Mouse (Mus musculus) thymus, adult 18-20 months (tissue): ENCODE data around the gene Fam92b.

Experiments used
- DNase-seq, 2 experiments: peaks; one replicate each; pipeline ENCODE4 v3.0.0; 2022; ENCODE audit warnings: mixed read lengths in 2 of 2

The Fam92b gene

DNA sequence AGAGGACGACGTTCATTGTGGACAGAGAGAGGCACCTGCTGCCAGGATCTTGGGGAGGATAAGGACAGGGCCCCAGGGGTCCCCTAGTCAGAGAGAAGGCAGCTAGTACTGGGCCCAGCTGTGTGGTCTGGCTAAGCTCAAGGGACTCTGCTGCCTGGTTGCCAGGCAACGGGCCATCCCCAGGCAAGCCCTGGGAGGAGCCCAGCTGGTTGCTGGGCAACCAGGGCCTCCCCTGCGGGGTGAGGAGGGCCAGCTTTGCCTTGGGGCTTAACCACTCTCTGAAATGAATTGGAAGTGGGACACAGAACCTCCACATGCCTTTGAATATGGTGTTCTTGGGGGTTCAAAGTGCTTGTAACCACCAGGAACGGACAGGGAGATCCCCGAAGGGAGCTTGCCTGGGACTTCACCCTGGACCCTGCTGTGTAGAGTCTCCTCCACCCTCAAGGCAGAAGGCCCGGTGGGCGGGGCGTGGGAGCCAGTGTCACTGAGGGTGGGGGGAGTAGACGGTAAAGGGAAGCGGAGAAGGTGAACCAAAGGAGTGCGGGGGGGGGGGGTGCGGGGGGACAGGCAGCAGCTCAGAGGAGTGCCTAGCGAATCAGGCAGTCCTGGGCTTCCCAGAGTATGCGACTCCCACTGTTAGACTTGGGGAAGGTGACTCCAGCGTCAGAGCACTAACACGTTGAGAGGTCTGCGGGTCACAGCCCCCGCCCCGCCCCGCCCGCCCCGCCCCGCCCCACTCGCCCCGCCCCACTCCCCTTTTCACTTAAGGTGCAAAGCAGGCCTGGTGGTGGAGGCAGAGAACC is at the start of gene Fam92b:
Gene Fam92b (minus strand): TSS at position 149 of the 806 bp plus-strand sequence.
- peak in 1 of 2 experiments; percentile 28 for DNase-seq

GRCm38 (mm10) chr8:120225421-120226151 is 48.3 kb upstream of the Fam92b start:
- no peak for DNase-seq

GRCm38 (mm10) chr8:120224521-120225420 is 47.5 kb upstream of the Fam92b start:
- DNase-seq: no peak

GRCm38 (mm10) chr8:120222548-120222947 is 45.3 kb upstream of the Fam92b start:
- DNase-seq: no peak

GRCm38 (mm10) chr8:120216855-120217830 is 39.9 kb upstream of the Fam92b start:
- no peak for DNase-seq

GRCm38 (mm10) chr8:120215416-120216141 is 38.3 kb upstream of the Fam92b start:
- DNase-seq: no peak

DNA sequence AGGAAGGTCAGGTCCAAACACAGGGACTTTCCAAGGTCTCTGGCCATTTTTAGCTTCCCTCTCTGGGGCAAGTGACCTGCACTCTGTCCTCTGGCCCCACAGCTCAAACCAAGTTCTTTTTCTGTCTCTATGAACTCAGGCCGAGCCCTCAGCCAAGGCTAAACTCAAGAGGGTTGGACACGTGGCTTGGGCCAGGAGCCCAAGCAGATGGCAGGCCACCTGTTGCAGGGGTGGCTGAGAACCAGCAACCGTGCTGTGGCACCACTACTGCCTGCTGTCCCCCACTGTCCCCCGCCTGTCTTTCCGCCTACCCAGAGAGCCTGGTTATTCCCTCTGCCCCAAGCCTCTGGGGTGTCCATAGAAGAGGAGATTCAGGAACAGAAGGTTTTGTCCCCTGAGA is 36.7 kb upstream of the Fam92b start:
- DNase-seq: no peak

- DNase-seq: no peak
These were observed 36.0 kb upstream of the Fam92b start for GRCm38 (mm10) chr8:120213229-120213628.

DNA sequence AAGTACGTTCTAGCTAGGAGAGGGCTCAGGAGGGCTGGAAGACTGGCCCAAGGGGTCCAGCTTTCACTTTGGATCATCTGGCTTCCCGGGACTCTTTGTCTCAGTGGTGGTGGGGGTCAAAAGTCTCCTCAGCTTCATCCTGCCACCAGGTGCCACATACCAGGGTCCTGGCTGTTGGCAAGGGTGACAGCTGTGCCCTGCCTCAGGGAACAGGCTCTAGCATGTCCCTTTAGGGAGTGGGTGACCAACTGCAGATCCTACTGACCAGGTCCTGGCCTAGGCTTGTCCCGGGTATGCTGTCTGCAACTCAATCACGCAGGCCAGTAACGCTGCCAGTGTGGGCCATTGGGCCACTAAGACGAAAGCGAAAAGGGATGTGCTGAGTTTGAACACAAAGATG is 35.3 kb upstream of the Fam92b start:
- DNase-seq: no peak

- no peak for DNase-seq
These were observed 34.1 kb upstream of the Fam92b start for GRCm38 (mm10) chr8:120211345-120211744.

DNA sequence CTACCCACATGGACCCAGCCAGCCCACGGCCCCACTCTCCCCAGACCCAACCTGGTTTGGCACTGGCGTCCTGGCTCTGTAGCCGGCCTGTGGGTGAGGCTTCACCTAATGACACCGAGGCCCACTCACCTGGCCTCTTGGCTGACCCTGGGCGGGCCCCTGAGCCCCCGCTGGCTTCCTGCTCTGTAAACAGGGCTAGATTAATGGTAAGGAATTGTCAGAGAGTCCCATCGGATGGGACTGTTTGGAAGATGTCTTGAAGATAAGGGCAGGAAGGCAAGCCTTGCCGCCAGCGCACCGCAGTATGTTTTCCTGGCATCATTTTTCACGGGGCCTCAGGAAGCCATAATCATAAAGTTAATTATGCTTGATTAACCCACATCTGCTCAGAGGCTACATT is 30.8 kb upstream of the Fam92b start:
- DNase-seq: no peak

DNA sequence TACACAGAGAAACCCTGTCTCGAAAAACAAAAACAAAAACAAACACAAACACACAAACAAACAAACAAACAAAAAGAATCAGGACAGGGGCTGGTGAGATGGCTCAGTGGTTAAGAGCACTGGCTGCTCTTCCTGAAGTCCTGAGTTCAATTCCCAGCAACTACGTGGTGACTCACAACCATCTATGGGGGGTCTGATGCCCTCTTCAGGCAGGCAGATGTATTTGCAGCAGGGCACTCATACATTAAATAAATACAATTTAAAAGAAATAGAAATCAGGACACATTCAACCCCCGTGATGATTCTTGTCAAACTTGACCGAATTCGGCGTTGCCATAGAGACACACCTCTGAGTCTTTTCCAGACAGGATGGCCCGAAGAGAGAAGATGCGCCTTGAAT is 30.1 kb upstream of the Fam92b start:
- no peak for DNase-seq

DNA sequence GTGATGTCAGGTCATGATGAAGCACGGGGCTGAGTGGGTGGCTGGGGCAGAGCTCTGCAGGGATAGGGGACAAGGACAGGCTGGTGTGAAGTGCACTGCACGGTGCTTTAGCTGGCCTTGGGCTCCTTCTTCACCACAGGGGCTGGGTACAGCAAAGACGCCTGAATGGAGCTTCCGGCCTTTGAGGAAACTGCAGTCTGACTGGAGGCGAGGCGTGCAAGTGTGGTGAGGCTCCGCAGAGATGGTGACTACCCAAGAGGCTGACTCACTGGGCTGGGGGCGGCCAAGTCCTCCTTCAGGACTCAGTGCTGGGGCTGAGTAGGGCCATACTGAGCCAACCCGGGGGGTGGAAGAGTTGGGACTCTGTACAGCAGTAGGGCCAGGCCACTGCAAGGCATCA is 28.6 kb upstream of the Fam92b start:
- DNase-seq: no peak

- DNase-seq: no peak
These were observed 27.6 kb upstream of the Fam92b start for GRCm38 (mm10) chr8:120204736-120205360.

GRCm38 (mm10) chr8:120202546-120202945 is 25.3 kb upstream of the Fam92b start:
- DNase-seq: no peak

DNA sequence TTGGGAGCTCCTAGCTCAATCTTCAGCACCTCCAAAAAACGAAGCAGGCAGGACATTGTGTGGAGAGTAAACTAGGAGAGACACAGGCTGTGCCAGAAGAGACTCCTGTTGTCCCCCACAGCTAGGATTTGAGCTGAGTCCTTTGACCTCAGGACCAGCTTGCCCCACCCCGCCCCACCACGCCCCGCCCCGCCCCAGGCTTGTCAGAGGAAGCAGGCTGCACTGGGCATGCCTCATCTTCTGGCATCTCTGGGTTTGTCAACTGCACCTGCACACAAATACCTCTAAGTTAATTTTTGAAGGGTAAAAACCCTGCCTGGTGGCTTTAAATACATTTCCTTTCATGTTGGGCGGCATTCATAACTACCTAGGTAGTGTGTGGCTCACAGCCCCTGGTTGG is 24.1 kb upstream of the Fam92b start:
- DNase-seq: no peak

DNA sequence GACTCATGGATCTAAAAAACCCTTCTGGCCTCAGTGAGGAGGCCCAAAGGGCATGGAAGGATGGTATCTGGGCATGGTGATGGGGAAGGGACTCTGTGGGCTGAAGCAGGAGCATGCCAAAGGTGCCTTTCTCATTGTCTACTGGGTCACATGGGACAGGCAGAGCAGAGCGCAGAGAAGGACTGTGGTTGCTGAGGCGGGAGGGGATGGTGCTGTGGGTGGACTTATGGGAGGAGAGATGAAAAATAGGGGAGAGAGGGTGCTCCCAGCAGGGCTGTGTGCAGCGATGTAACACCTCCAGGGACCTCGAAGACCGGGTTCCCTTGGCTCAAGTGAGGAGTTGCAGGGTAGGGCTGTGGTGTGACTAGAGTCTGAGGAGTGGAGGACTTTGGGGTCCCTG is 14.9 kb upstream of the Fam92b start:
- DNase-seq: no peak

DNA sequence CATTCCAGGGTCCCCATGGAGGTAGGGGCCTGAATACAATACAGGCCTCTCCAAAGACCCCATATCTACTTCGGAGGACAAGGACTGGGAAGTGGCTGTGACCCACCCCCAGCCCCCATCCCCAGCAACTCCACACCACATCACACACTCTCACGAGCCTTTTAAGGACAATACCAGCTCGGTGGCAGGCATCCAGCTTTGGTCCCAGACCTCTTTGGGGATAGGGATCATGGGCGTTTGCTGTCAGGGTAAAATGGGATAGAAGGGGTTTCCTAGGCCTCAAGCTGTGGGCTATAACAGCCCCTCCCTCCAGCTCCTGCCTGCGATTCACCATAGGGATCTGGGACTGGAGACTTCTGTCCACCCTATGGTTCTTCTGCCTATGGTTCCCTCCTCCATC is 14.4 kb upstream of the Fam92b start:
- no peak for DNase-seq

GRCm38 (mm10) chr8:120190810-120191413 is 13.6 kb upstream of the Fam92b start:
- DNase-seq: peak in 1 of 2 experiments; percentile 18

DNA sequence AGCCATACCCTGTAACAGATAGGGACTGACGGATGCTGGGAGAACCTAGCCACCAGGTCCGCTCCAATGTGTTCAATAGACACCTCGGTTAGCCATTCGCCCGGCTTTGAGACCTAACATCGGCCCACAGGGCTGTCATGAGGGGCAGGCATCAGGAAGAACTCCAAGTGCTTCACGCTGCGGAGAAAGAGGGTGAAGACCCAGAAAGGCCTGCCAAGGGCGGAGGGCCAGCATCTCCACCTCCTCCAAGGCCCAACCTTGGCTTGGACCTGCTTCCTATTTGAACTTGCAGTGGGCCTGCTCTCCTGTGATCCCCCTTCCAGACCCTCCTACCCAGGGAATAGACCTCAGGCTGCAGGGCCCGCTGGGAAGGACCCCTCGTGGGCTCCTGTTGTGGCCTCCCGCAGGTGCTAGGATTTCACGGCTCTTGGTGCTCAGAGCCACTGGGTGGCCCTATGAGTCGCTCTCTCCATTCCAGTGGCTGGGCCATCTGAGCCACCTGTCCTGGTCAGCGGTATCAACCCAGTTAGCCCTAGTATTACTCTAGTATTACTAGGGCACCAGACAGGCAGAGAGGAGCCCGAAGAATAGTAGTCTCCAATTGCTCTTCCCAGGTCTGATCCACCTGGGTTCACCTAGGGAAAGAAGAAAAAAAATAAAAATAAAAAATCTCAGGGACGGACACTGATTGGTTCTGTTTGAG is 13.0 kb upstream of the Fam92b start:
- DNase-seq: no peak
